Mouse (Mus musculus): ENCODE data around the gene Olfr26. TPM values are rescaled to one million over a fixed set of nuclear protein-coding genes. Genes with fewer than 3 reads are reported as not detected.
"Not testable (repeated sequence)": the region's sequence is repeated elsewhere in the genome, so short reads cannot be mapped to it uniquely, and the experiment has no call there.

Gene Olfr26
- total RNA-seq (2014; rRNA removed), result not detected in 2 replicates
- polyA plus RNA-seq (2015; fragmentation: Nextera tagmentation; extraction: Ambion mirVana), result not detected in 2 replicates

- H3K4me1 ChIP-seq (ENCODE audit: insufficient read depth, low read length), result no peaks in the 10 kb centered on the region
- no peak for DNase-seq (ENCODE audit: low spot score)
- ATAC-seq, result no peak
- H3K27ac ChIP-seq, result no peak within 1 kb of the TSS
- no peak for TF ChIP-seq CTCF (IDR thresholded peaks at IDR 0.05; ENCODE audit: low read depth)
- no peaks in the 10 kb centered on the region for H3K36me3 ChIP-seq (ENCODE audit: insufficient read depth, low read length)
- H3K9me3 ChIP-seq (ENCODE audit: low read length), result no peaks in the 10 kb centered on the region
- H3K9ac ChIP-seq (replicated peaks; ENCODE audit: low read length), result no peak within 1 kb of the TSS
- H3K4me2 ChIP-seq (ENCODE audit: low read depth, low read length), result no peak within 1 kb of the TSS
- H3K4me3 ChIP-seq (ENCODE audit: low read length), result no peak within 1 kb of the TSS
- no peaks in the 10 kb centered on the region for H3K27me3 ChIP-seq (ENCODE audit: insufficient read depth, low read length)
Observed at GRCm38 (mm10) chr9:38854760-38855159, at the start of gene Olfr26. Gene Olfr26 (plus strand): TSS chr9:38855060.

- TF ChIP-seq CTCF (IDR thresholded peaks at IDR 0.05; ENCODE audit: low read depth), result peak; percentile 41
- no peaks in the 10 kb centered on the region for H3K4me1 ChIP-seq (ENCODE audit: insufficient read depth, low read length)
- ATAC-seq, result 0 out of 2 replicates have a peak, but pooled peaks have one; percentile 38
- no peak overlapping the region for H3K4me3 ChIP-seq (ENCODE audit: low read length)
- H3K4me2 ChIP-seq (ENCODE audit: low read depth, low read length), result no peak overlapping the region
- DNase-seq (ENCODE audit: low spot score), result peak; percentile 74
- no peak overlapping the region for H3K9ac ChIP-seq (replicated peaks; ENCODE audit: low read length)
- H3K27ac ChIP-seq, result no peak overlapping the region
- no peaks in the 10 kb centered on the region for H3K27me3 ChIP-seq (ENCODE audit: insufficient read depth, low read length)
- H3K9me3 ChIP-seq (ENCODE audit: low read length), result no peaks in the 10 kb centered on the region
- H3K36me3 ChIP-seq (ENCODE audit: insufficient read depth, low read length), result no peaks in the 10 kb centered on the region
Observed at GRCm38 (mm10) chr9:38805696-38806095, 49.2 kb upstream of the Olfr26 start.

- no peaks in the 10 kb centered on the region for H3K4me1 ChIP-seq (ENCODE audit: insufficient read depth, low read length)
- no peak for TF ChIP-seq CTCF (IDR thresholded peaks at IDR 0.05; ENCODE audit: low read depth)
- H3K9me3 ChIP-seq (ENCODE audit: low read length), result no peaks in the 10 kb centered on the region
- H3K36me3 ChIP-seq (ENCODE audit: insufficient read depth, low read length), result no peaks in the 10 kb centered on the region
- no peak within 1 kb of the TSS for H3K4me2 ChIP-seq (ENCODE audit: low read depth, low read length)
- DNase-seq (ENCODE audit: low spot score), result no peak
- no peak within 1 kb of the TSS for H3K4me3 ChIP-seq (ENCODE audit: low read length)
- WGBS, result 67% methylated on average over 2 of the region's 2 CpGs
- ATAC-seq, result no peak
- H3K9ac ChIP-seq (replicated peaks; ENCODE audit: low read length), result no peak within 1 kb of the TSS
- no peaks in the 10 kb centered on the region for H3K27me3 ChIP-seq (ENCODE audit: insufficient read depth, low read length)
- H3K27ac ChIP-seq, result no peak within 1 kb of the TSS
Observed at GRCm38 (mm10) chr9:38814314-38814713, 40.5 kb upstream of the Olfr26 start, which contains the start of gene Olfr922. Gene Olfr922 (plus strand): TSS chr9:38814614.

GRCm38 (mm10) chr9:38815458-38815986 lies 39.3 kb upstream of the Olfr26 start:
- H3K4me3 ChIP-seq (ENCODE audit: low read length), result no peak overlapping the region
- H3K36me3 ChIP-seq (ENCODE audit: insufficient read depth, low read length), result no peaks in the 10 kb centered on the region
- no peak for TF ChIP-seq CTCF (IDR thresholded peaks at IDR 0.05; ENCODE audit: low read depth)
- no peak overlapping the region for H3K9ac ChIP-seq (replicated peaks; ENCODE audit: low read length)
- H3K27ac ChIP-seq, result no peak overlapping the region
- no peak for DNase-seq (ENCODE audit: low spot score)
- H3K4me2 ChIP-seq (ENCODE audit: low read depth, low read length), result no peak overlapping the region
- ATAC-seq, result no peak
- WGBS, result 88% methylated on average over 1 of the region's 1 CpGs
- H3K4me1 ChIP-seq (ENCODE audit: insufficient read depth, low read length), result no peaks in the 10 kb centered on the region
- no peaks in the 10 kb centered on the region for H3K27me3 ChIP-seq (ENCODE audit: insufficient read depth, low read length)
- H3K9me3 ChIP-seq (ENCODE audit: low read length), result no peaks in the 10 kb centered on the region

GRCm38 (mm10) chr9:38826245-38826644 lies 28.6 kb upstream of the Olfr26 start, which contains the start of gene Olfr923:
Gene Olfr923 (plus strand): TSS chr9:38826545.
- Histone ChIP-seq H3K9me3 (ENCODE audit: low read length) (no peaks in the 10 kb centered on the region), H3K27ac (no peak within 1 kb of the TSS), H3K4me2 (ENCODE audit: low read depth, low read length) (no peak within 1 kb of the TSS), H3K36me3 (ENCODE audit: insufficient read depth, low read length) (no peaks in the 10 kb centered on the region), H3K27me3 (ENCODE audit: insufficient read depth, low read length) (no peaks in the 10 kb centered on the region), H3K9ac (replicated peaks; ENCODE audit: low read length) (no peak within 1 kb of the TSS), H3K4me3 (ENCODE audit: low read length) (no peak within 1 kb of the TSS), H3K4me1 (ENCODE audit: insufficient read depth, low read length) (no peaks in the 10 kb centered on the region)
- WGBS, result 85% methylated on average over 1 of the region's 1 CpGs
- no peak for TF ChIP-seq CTCF (IDR thresholded peaks at IDR 0.05; ENCODE audit: low read depth)
- DNase-seq (ENCODE audit: low spot score), result no peak
- ATAC-seq, result no peak

- no peak overlapping the region for H3K4me3 ChIP-seq (ENCODE audit: low read length)
- no peak overlapping the region for H3K9ac ChIP-seq (replicated peaks; ENCODE audit: low read length)
- H3K36me3 ChIP-seq (ENCODE audit: insufficient read depth, low read length), result no peaks in the 10 kb centered on the region
- no peaks in the 10 kb centered on the region for H3K9me3 ChIP-seq (ENCODE audit: low read length)
- H3K27ac ChIP-seq, result no peak overlapping the region
- ATAC-seq (no peak), DNase-seq (ENCODE audit: low spot score) (no peak)
- WGBS, result 72% methylated on average over 2 of the region's 2 CpGs
- no peaks in the 10 kb centered on the region for H3K4me1 ChIP-seq (ENCODE audit: insufficient read depth, low read length)
- no peaks in the 10 kb centered on the region for H3K27me3 ChIP-seq (ENCODE audit: insufficient read depth, low read length)
- TF ChIP-seq CTCF (IDR thresholded peaks at IDR 0.05; ENCODE audit: low read depth), result no peak
- no peak overlapping the region for H3K4me2 ChIP-seq (ENCODE audit: low read depth, low read length)
Observed at GRCm38 (mm10) chr9:38833027-38833426, 21.8 kb upstream of the Olfr26 start.

- no peaks in the 10 kb centered on the region for H3K36me3 ChIP-seq (ENCODE audit: insufficient read depth, low read length)
- no peak within 1 kb of the TSS for H3K4me3 ChIP-seq (ENCODE audit: low read length)
- DNase-seq (ENCODE audit: low spot score), result no peak
- H3K27me3 ChIP-seq (ENCODE audit: insufficient read depth, low read length), result no peaks in the 10 kb centered on the region
- no peak within 1 kb of the TSS for H3K27ac ChIP-seq
- ATAC-seq, result no peak
- H3K9ac ChIP-seq (replicated peaks; ENCODE audit: low read length), result no peak within 1 kb of the TSS
- no peaks in the 10 kb centered on the region for H3K9me3 ChIP-seq (ENCODE audit: low read length)
- WGBS, result 94% methylated on average over 1 of the region's 1 CpGs
- no peak within 1 kb of the TSS for H3K4me2 ChIP-seq (ENCODE audit: low read depth, low read length)
- no peaks in the 10 kb centered on the region for H3K4me1 ChIP-seq (ENCODE audit: insufficient read depth, low read length)
- TF ChIP-seq CTCF (IDR thresholded peaks at IDR 0.05; ENCODE audit: low read depth), result no peak
Observed at GRCm38 (mm10) chr9:38844149-38844548, 10.7 kb upstream of the Olfr26 start, which contains the start of gene Olfr924. Gene Olfr924 (plus strand): TSS chr9:38844449.

GRCm38 (mm10) chr9:38874880-38875279 lies 20.0 kb downstream of the Olfr26 start:
- not testable (repeated sequence) for H3K36me3 ChIP-seq (ENCODE audit: insufficient read depth, low read length); H3K27me3 ChIP-seq (ENCODE audit: insufficient read depth, low read length); H3K4me1 ChIP-seq (ENCODE audit: insufficient read depth, low read length); DNase-seq (ENCODE audit: low spot score); H3K9me3 ChIP-seq (ENCODE audit: low read length); H3K27ac ChIP-seq; ATAC-seq; H3K9ac ChIP-seq (replicated peaks; ENCODE audit: low read length); H3K4me2 ChIP-seq (ENCODE audit: low read depth, low read length); H3K4me3 ChIP-seq (ENCODE audit: low read length)
- 54% methylated on average over 2 of the region's 2 CpGs for WGBS
